Mouse (Mus musculus) MEL (cell line): ENCODE measurements around the gene Maml2. TPM values are rescaled to one million over a fixed set of nuclear protein-coding genes. Genes with fewer than 3 reads are reported as not detected.

Source experiments
- DNase-seq: peaks from one replicate; pipeline ENCODE4 v3.0.0; 2011; ENCODE audit warnings: low read depth, low spot score
- H3K27ac ChIP-seq: 2 replicates; pipeline ENCODE4 v1.5.1; 2012; ENCODE audit warnings: low read depth, mild to moderate bottlenecking, control low read depth, low read length, moderate library complexity; ENCODE audit not compliant: control insufficient read depth
- H3K27me3 ChIP-seq, 2 experiments: fragments of 150-350 bp in 1 of 2; sonication (generic) in 1 of 2; 2 replicates each; pipeline ENCODE4 v1.6.1; 2012; ENCODE audit warnings: low read length in 2 of 2, mild to moderate bottlenecking in 2 of 2, improper control_type of control experiment in 1 of 2, moderate library complexity in 1 of 2; ENCODE audit not compliant: insufficient read depth in 2 of 2, control insufficient read depth in 1 of 2
- H3K36me3 ChIP-seq, 2 experiments: 2 replicates each; pipeline ENCODE4 v1.6.1; 2012 to 2014; ENCODE audit warnings: low read length in 2 of 2, improper control_type of control experiment in 1 of 2, inconsistent platforms in 1 of 2, mild to moderate bottlenecking in 1 of 2; ENCODE audit not compliant: insufficient read depth in 2 of 2, control insufficient read depth in 1 of 2
- H3K4me1 ChIP-seq, 2 experiments: fragments of 150-350 bp in 1 of 2; sonication (generic) in 1 of 2; 2 replicates each; pipeline ENCODE4 v1.6.1; 2012; ENCODE audit warnings: low read length in 2 of 2, improper control_type of control experiment in 1 of 2, mild to moderate bottlenecking in 1 of 2; ENCODE audit not compliant: insufficient read depth in 2 of 2, control insufficient read depth in 1 of 2
- H3K4me3 ChIP-seq, 2 experiments: fragments of 150-350 bp in 1 of 2; sonication (generic) in 1 of 2; 2 replicates each; pipeline ENCODE4 v1.5.1; 2012; ENCODE audit warnings: low read depth in 2 of 2, low read length in 2 of 2, mild to moderate bottlenecking in 2 of 2, moderate library complexity in 2 of 2, control low read depth in 1 of 2, improper control_type of control experiment in 1 of 2; ENCODE audit not compliant: control insufficient read depth in 1 of 2, insufficient read depth in 1 of 2
- H3K79me2 ChIP-seq: 2 replicates; pipeline ENCODE4 v1.6.1; 2012; ENCODE audit warnings: mild to moderate bottlenecking, low read length, moderate library complexity; ENCODE audit not compliant: control insufficient read depth, poor library complexity, insufficient read depth
- H3K9ac ChIP-seq: 2 replicates; pipeline ENCODE4 v1.6.1; 2012; ENCODE audit warnings: low read depth, mild to moderate bottlenecking, control low read depth, low read length, moderate library complexity; ENCODE audit not compliant: control insufficient read depth, poor library complexity, severe bottlenecking
- H3K9me3 ChIP-seq: fragments of 150-350 bp; sonication (generic); replicated peaks from 2 replicates; pipeline ENCODE4 v1.6.1; 2012; ENCODE audit warnings: mild to moderate bottlenecking, low read length, improper control_type of control experiment, moderate library complexity; ENCODE audit not compliant: insufficient read depth
- BHLHE40 ChIP-seq: IDR thresholded peaks from 2 replicates; pipeline ENCODE4 v1.6.1; 2012; ENCODE audit warnings: low read depth, mild to moderate bottlenecking, inconsistent platforms, low read length, improper control_type of control experiment, borderline replicate concordance
- GATA1 ChIP-seq: IDR thresholded peaks from 2 replicates; pipeline ENCODE4 v1.6.1; 2011; ENCODE audit warnings: low read depth, low read length, improper control_type of control experiment
- JUND ChIP-seq: IDR thresholded peaks from 2 replicates; pipeline ENCODE4 v1.6.1; 2011; ENCODE audit warnings: low read depth, mild to moderate bottlenecking, improper control_type of control experiment, low read length
- MYC ChIP-seq: IDR thresholded peaks from 2 replicates; pipeline ENCODE4 v1.6.1; 2011; ENCODE audit warnings: low read depth, mild to moderate bottlenecking, low read length, improper control_type of control experiment, moderate library complexity
- NRF1 ChIP-seq: IDR thresholded peaks from 2 replicates; pipeline ENCODE4 v1.6.1; 2014; ENCODE audit warnings: low read depth, mild to moderate bottlenecking, inconsistent platforms, low read length, improper control_type of control experiment, moderate library complexity; ENCODE audit not compliant: poor library complexity, insufficient read depth, severe bottlenecking
- POLR2A ChIP-seq, 2 experiments: IDR thresholded peaks; 2 replicates each; pipeline ENCODE4 v1.6.1; 2011 to 2012; ENCODE audit warnings: low read length in 2 of 2, mild to moderate bottlenecking in 2 of 2, control low read depth in 1 of 2, improper control_type of control experiment in 1 of 2, low read depth in 1 of 2, moderate library complexity in 1 of 2; ENCODE audit not compliant: control insufficient read depth in 1 of 2, insufficient read depth in 1 of 2, poor library complexity in 1 of 2
- POLR2AphosphoS5 ChIP-seq: IDR thresholded peaks from 2 replicates; pipeline ENCODE4 v1.6.1; 2012; ENCODE audit warnings: low read depth, borderline replicate concordance, mild to moderate bottlenecking, inconsistent platforms, low read length, moderate library complexity, mixed read lengths
- RAD21 ChIP-seq: IDR thresholded peaks from 2 replicates; pipeline ENCODE4 v1.6.1; 2011; ENCODE audit warnings: mild to moderate bottlenecking, low read depth, low read length, improper control_type of control experiment
- TAL1 ChIP-seq: IDR thresholded peaks from 2 replicates; pipeline ENCODE4 v1.6.1; 2012; ENCODE audit warnings: mild to moderate bottlenecking, inconsistent platforms, low read length, moderate library complexity, mixed read lengths
- UBTF ChIP-seq: IDR thresholded peaks from 2 replicates; pipeline ENCODE4 v1.6.1; 2012; ENCODE audit warnings: low read depth, mild to moderate bottlenecking, inconsistent platforms, low read length, improper control_type of control experiment, moderate library complexity, borderline replicate concordance; ENCODE audit not compliant: insufficient read depth
- USF1 ChIP-seq: IDR thresholded peaks from 2 replicates; pipeline ENCODE4 v1.6.1; 2014; ENCODE audit warnings: low read depth, mild to moderate bottlenecking, inconsistent platforms, low read length, improper control_type of control experiment, moderate library complexity
- ZKSCAN1 ChIP-seq: IDR thresholded peaks from 2 replicates; pipeline ENCODE4 v1.6.1; 2012; ENCODE audit warnings: low read depth, mild to moderate bottlenecking, inconsistent platforms, low read length, improper control_type of control experiment, moderate library complexity
- ZMIZ1 ChIP-seq: IDR thresholded peaks from 2 replicates; pipeline ENCODE4 v1.6.1; 2012; ENCODE audit warnings: low read depth, mild to moderate bottlenecking, inconsistent platforms, low read length, improper control_type of control experiment, moderate library complexity
- ZNF384 ChIP-seq: IDR thresholded peaks from 2 replicates; pipeline ENCODE4 v1.6.1; 2012; ENCODE audit warnings: low read depth, mild to moderate bottlenecking, inconsistent platforms, low read length, improper control_type of control experiment
- polyA plus RNA-seq, 2 experiments: library from polyadenylated mRNA; stranded (reverse) in 1 of 2; unstranded in 1 of 2; fragments of >175 nt in 1 of 2; fragments of >200 nt in 1 of 2; gene quantifications; 2 replicates each; pipeline versions ENCODE4 v1.2.1 to v1.2.4; 2012; ENCODE audit warnings: low replicate concordance in 2 of 2, low read depth in 1 of 2; ENCODE audit not compliant: insufficient read length in 2 of 2, insufficient read depth in 1 of 2, missing spikeins in 1 of 2
- total RNA-seq: library from RNA; depleted of rRNA; stranded (reverse); fragments of 300-350 nt; gene quantifications from 2 replicates; pipeline ENCODE4 v1.2.3, GENCODE M21; 2012

Gene Maml2
- total and polyA plus RNA-seq, 3 experiments: 0.08 to 0.47 TPM; not detected in 1

GRCm38 (mm10) chr9:13425031-13425940, 127.5 kb downstream of the Maml2 start:
- H3K79me2 ChIP-seq: no peaks in the 10 kb centered on the region
- H3K36me3 ChIP-seq: no peaks in the 10 kb centered on the region
- TF ChIP-seq POLR2AphosphoS5 (no peak), ZNF384 (no peak), UBTF (no peak), BHLHE40 (no peak), JUND (no peak), ZKSCAN1 (no peak), NRF1 (no peak), TAL1 (no peak), MYC (no peak), POLR2A (IDR thresholded peaks at IDR 0.05; ENCODE audit: control insufficient read depth in 1 of 2, insufficient read depth in 1 of 2, low read depth in 1 of 2, low read length in 2 of 2, poor library complexity in 1 of 2) (no peak)
- TF ChIP-seq, all 39 proteins: peak for 0
- Histone ChIP-seq H3K4me1 (0 out of 4 replicates have a peak, but pooled peaks cover 0 to 2% of the 10 kb centered on the region in 2 experiments), H3K4me3 (no peak overlapping the region), H3K27me3 (no peaks in the 10 kb centered on the region), H3K9me3 (no peaks in the 10 kb centered on the region), H3K27ac (no peak overlapping the region), H3K9ac (no peak overlapping the region)
- DNase-seq: peak; percentile 32

GRCm38 (mm10) chr9:13429477-13430125, 131.8 kb downstream of the Maml2 start:
- H3K9ac ChIP-seq: no peak overlapping the region
- no peak for DNase-seq
- H3K27me3 ChIP-seq: no peaks in the 10 kb centered on the region; a peak in 2 of 4 replicates
- H3K4me1 ChIP-seq: 0 out of 4 replicates have a peak, but pooled peaks cover 0 to 3% of the 10 kb centered on the region in 2 experiments
- no peaks in the 10 kb centered on the region for H3K79me2 ChIP-seq
- no peaks in the 10 kb centered on the region for H3K9me3 ChIP-seq
- no peak overlapping the region for H3K4me3 ChIP-seq
- H3K36me3 ChIP-seq: no peaks in the 10 kb centered on the region
- TF ChIP-seq RAD21: no peak
- H3K27ac ChIP-seq: no peak overlapping the region

GRCm38 (mm10) chr9:13430302-13430701, 132.5 kb downstream of the Maml2 start:
- 0 out of 4 replicates have a peak, but pooled peaks cover 0 to 3% of the 10 kb centered on the region in 2 experiments for H3K4me1 ChIP-seq
- no peaks in the 10 kb centered on the region for H3K9me3 ChIP-seq
- no peaks in the 10 kb centered on the region; a peak in 2 of 4 replicates for H3K27me3 ChIP-seq
- H3K9ac ChIP-seq: no peak overlapping the region
- no peaks in the 10 kb centered on the region for H3K79me2 ChIP-seq
- TF ChIP-seq USF1 (0 out of 2 replicates have a peak, but pooled peaks have one; percentile 7), ZMIZ1 (no peak), GATA1 (peak; percentile 30; the same call in 1 of the 2 replicates)
- H3K27ac ChIP-seq: no peak overlapping the region
- no peaks in the 10 kb centered on the region for H3K36me3 ChIP-seq
- DNase-seq: peak; percentile 48
- no peak overlapping the region for H3K4me3 ChIP-seq
